Mouse (Mus musculus) left cerebral cortex, adult 6 months (tissue): Measurements from ENCODE around the gene Rpl36al. TPM values are rescaled to one million over a fixed set of nuclear protein-coding genes. Genes with fewer than 3 reads are reported as not detected.

ENCODE experiments used
- long read RNA-seq, 2 experiments: library from polyadenylated mRNA; unstranded; transcript quantifications; one replicate each; pipeline ENCODE4 v2.0.0; 2019 to 2020
- polyA plus RNA-seq: library from polyadenylated mRNA; unstranded; fragments of <200 nt; fragmentation: Nextera tagmentation; gene quantifications from 2 replicates; pipeline ENCODE4 v1.2.3, GENCODE M21; 2021

Rpl36al gene
- 698 and 733 TPM in 2 replicates for polyA plus RNA-seq
- long read RNA-seq, experiment 1, transcript Rpl36al-201 (2 exons, 526 nt), result major isoform, 48 of 51 reads
- long read RNA-seq, experiment 1, partial matches to known transcripts, result 0 of 51 reads
- long read RNA-seq, experiment 1, other reads (novel, unspliced or antisense), result 0 of 51 reads
- long read RNA-seq, experiment 2, transcript Rpl36al-202 (1 exons, 1,276 nt), result minor isoform, 9 of 356 reads
- long read RNA-seq, experiment 2, transcript Rpl36al-201 (2 exons, 526 nt), result major isoform, 344 of 356 reads
- long read RNA-seq, experiment 2, partial matches to known transcripts, result 0 of 356 reads
- long read RNA-seq, experiment 2, other reads (novel, unspliced or antisense), result 1 of 356 reads

GRCm38 (mm10) chr12:69183583-69184308, at the start of gene Rpl36al, which contains the start of gene Mgat2:
TSS of gene Rpl36al (minus strand) at chr12:69184083.
TSS of gene Mgat2 (plus strand) at chr12:69184157.

GRCm38 (mm10) chr12:69227776-69228466, 44.0 kb upstream of the Rpl36al start, which contains the start of gene Pole2:
TSS of gene Pole2 (minus strand) at chr12:69228195.

GRCm38 (mm10) chr12:69204052-69204833, 20.4 kb upstream of the Rpl36al start, which contains the start of gene Gm49384:
TSS of gene Gm49384 (minus strand) at chr12:69204267.

GRCm38 (mm10) chr12:69198164-69198535, 14.3 kb upstream of the Rpl36al start, which contains the start of gene Dnaaf2:
TSS of gene Dnaaf2 (minus strand) at chr12:69198429.

GRCm38 (mm10) chr12:69196444-69197377, 12.8 kb upstream of the Rpl36al start, which contains the start of gene Gm49383:
TSS of gene Gm49383 (minus strand) at chr12:69197104.

GRCm38 (mm10) chr12:69168461-69169106, 15.3 kb downstream of the Rpl36al start, which contains the start of gene Lrr1:
TSS of gene Lrr1 (plus strand) at chr12:69168814.

GRCm38 (mm10) chr12:69158765-69159577, 24.9 kb downstream of the Rpl36al start, which contains the start of gene Rps29:
TSS of gene Rps29 (minus strand) at chr12:69159186.

Other genes with a start within 250 kb of the Rpl36al start
- 6,173 and 6,944 TPM in 2 replicates for gene Rps29, start 24.9 kb downstream of the Rpl36al start, polyA plus RNA-seq
- not detected in 2 replicates for gene Lrr1, start 15.3 kb downstream of the Rpl36al start, polyA plus RNA-seq
- 29.5 and 31.1 TPM in 2 replicates for gene Mgat2, start 74 bp upstream of the Rpl36al start, polyA plus RNA-seq
- 3.1 and 5.5 TPM in 2 replicates for gene Gm49383, start 13.0 kb upstream of the Rpl36al start, polyA plus RNA-seq
- 3.8 and 5.0 TPM in 2 replicates for gene Dnaaf2, start 14.3 kb upstream of the Rpl36al start, polyA plus RNA-seq
- 1.1 and 3.3 TPM in 2 replicates for gene Gm49384, start 20.2 kb upstream of the Rpl36al start, polyA plus RNA-seq
- 0.20 and 0.32 TPM in 2 replicates for gene Pole2, start 44.1 kb upstream of the Rpl36al start, polyA plus RNA-seq
- gene Klhdc1, start 57.1 kb upstream of the Rpl36al start, polyA plus RNA-seq, result 24.6 and 28.6 TPM in 2 replicates
- gene Klhdc2, start 112.6 kb upstream of the Rpl36al start, polyA plus RNA-seq, result 84.6 and 172 TPM in 2 replicates
- 23.1 and 26.5 TPM in 2 replicates for gene Nemf, start 173.1 kb upstream of the Rpl36al start, polyA plus RNA-seq
- gene Arf6, start 188.1 kb upstream of the Rpl36al start, polyA plus RNA-seq, result 12.3 and 63.9 TPM in 2 replicates
- gene Gm9887, start 188.4 kb upstream of the Rpl36al start, polyA plus RNA-seq, result 0.85 and 3.1 TPM in 2 replicates